Mouse (Mus musculus): Measurements from ENCODE around the gene Dhfr. TPM values are rescaled to one million over a fixed set of nuclear protein-coding genes. Genes with fewer than 3 reads are reported as not detected.
"Not testable (repeated sequence)": the region's sequence is repeated elsewhere in the genome, so short reads cannot be mapped to it uniquely, and the experiment has no call there.

Gene Dhfr
- polyA plus RNA-seq, 1 experiment from 2014 or later = 15.2 TPM

DNA sequence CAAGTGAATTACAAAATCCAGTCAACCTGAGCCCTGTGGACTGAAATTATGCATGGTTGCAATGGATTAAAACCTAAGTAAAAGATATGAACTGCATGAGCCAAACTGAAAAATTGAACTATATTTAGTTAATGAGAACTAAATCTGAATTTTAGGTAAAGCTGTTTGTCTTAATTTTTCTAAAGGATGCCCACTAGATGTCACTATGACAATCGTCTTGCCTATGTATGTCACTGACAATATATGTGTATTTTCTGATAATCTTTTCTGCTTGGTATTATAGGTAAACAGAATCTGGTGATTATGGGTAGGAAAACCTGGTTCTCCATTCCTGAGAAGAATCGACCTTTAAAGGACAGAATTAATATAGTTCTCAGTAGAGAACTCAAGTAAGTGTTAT is 3.1 kb downstream of the Dhfr start:
- Histone ChIP-seq H3K4me1 (ENCODE audit: control insufficient read depth, insufficient read depth, low read length) (peaks cover 6% of the 10 kb centered on the region), H3K9ac (ENCODE audit: low read depth, low read length) (no peak overlapping the region), H3K27ac (ENCODE audit: low read depth, low read length) (no peak overlapping the region), H3K9me3 (replicated peaks; ENCODE audit: control insufficient read depth, low read length) (no peaks in the 10 kb centered on the region), H3K4me2 (no peak overlapping the region), H3K36me3 (ENCODE audit: control insufficient read depth, insufficient read depth, low read length) (no peaks in the 10 kb centered on the region), H3K4me3 (ENCODE audit: low read depth, low read length) (no peak overlapping the region), H3K27me3 (ENCODE audit: control insufficient read depth, insufficient read depth, low read length) (no peaks in the 10 kb centered on the region)
- no peak for ATAC-seq (replicated peaks; ENCODE audit: insufficient number of reproducible peaks, low FRiP score, low TSS enrichment)
- WGBS (ENCODE audit: insufficient replicate concordance) = 56% methylated on average over 2 of the region's 2 CpGs

DNA sequence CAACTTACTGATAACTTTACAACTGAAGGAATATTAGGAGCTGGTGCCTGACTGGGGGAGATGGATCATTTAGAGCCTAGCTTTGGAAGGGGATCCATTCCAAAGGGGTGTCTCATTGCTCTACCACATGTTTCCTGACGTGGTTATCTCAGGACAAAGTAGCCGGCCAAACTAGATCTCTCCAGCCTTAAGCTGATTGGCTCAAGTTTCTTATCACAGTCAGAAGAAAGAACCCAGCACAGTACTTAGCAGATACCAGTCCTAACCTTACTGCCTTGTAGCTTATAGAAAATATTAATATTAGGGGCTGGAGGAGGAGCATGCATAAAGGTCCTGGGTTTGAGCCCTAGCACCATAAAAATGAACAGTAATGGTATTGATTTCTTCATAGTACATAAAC is 7.1 kb downstream of the Dhfr start:
- Histone ChIP-seq H3K9me3 (replicated peaks; ENCODE audit: control insufficient read depth, low read length) (no peaks in the 10 kb centered on the region), H3K4me3 (ENCODE audit: low read depth, low read length) (no peak overlapping the region), H3K9ac (ENCODE audit: low read depth, low read length) (no peak overlapping the region), H3K36me3 (ENCODE audit: control insufficient read depth, insufficient read depth, low read length) (no peaks in the 10 kb centered on the region), H3K27ac (ENCODE audit: low read depth, low read length) (no peak overlapping the region), H3K27me3 (ENCODE audit: control insufficient read depth, insufficient read depth, low read length) (no peaks in the 10 kb centered on the region), H3K4me1 (ENCODE audit: control insufficient read depth, insufficient read depth, low read length) (no peaks in the 10 kb centered on the region; the same call in 1 of the 2 replicates), H3K4me2 (no peak overlapping the region)
- no peak for ATAC-seq (replicated peaks; ENCODE audit: insufficient number of reproducible peaks, low FRiP score, low TSS enrichment)
- WGBS (ENCODE audit: insufficient replicate concordance) = 46% methylated on average over 2 of the region's 2 CpGs

DNA sequence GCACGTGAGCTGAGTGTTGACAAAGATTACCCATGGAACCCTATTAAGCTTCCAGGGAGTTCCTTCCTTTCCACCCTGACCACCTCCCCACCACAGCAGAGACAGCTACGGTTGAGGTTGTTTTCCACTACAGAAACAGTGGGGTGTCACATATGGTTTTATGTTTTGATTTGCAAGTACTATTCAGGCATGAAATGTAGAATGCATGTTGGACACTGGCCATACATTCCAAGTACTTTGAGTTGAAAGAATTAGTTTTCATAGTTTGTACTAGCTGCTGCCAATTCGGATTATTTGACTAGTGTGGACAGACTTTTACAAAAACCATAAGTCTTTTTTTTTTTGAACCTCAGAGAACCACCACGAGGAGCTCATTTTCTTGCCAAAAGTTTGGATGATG is 10.8 kb downstream of the Dhfr start:
- Histone ChIP-seq H3K4me1 (ENCODE audit: control insufficient read depth, insufficient read depth, low read length) (no peaks in the 10 kb centered on the region), H3K4me2 (no peak overlapping the region), H3K9me3 (replicated peaks; ENCODE audit: control insufficient read depth, low read length) (0 out of 2 replicates have a peak, but pooled peaks cover 2% of the 10 kb centered on the region), H3K27ac (ENCODE audit: low read depth, low read length) (no peak overlapping the region), H3K4me3 (ENCODE audit: low read depth, low read length) (no peak overlapping the region), H3K27me3 (ENCODE audit: control insufficient read depth, insufficient read depth, low read length) (no peaks in the 10 kb centered on the region), H3K36me3 (ENCODE audit: control insufficient read depth, insufficient read depth, low read length) (peaks cover 18% of the 10 kb centered on the region), H3K9ac (ENCODE audit: low read depth, low read length) (no peak overlapping the region)
- no peak for ATAC-seq (replicated peaks; ENCODE audit: insufficient number of reproducible peaks, low FRiP score, low TSS enrichment)
- WGBS (ENCODE audit: insufficient replicate concordance) = 86% methylated on average over 4 of the region's 4 CpGs

DNA sequence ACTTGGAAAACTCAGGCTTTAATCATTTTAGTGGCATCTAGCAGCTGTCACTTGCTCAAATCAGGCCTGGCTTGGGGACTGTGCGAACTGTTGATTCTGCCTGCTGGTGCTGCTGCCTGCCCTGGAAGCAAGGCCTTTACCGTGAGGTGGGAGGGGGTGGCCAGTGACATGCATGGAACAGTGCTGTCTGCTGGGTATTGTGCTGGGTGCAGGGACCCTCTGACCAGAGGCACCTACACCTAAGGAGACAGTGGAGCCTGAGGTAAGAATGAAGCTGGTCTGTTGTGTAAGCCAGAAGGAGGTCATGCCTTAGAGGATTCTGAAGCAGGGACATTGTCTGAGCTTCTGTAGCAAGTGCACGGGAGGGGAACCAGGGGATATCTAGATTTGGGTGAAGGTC is 16.3 kb downstream of the Dhfr start:
- 83% methylated on average over 3 of the region's 3 CpGs for WGBS (ENCODE audit: insufficient replicate concordance)
- 0 out of 2 replicates have a peak, but pooled peaks cover 2% of the 10 kb centered on the region for H3K9me3 ChIP-seq (replicated peaks; ENCODE audit: control insufficient read depth, low read length)
- no peaks in the 10 kb centered on the region for H3K4me1 ChIP-seq (ENCODE audit: control insufficient read depth, insufficient read depth, low read length)
- no peak for ATAC-seq (replicated peaks; ENCODE audit: insufficient number of reproducible peaks, low FRiP score, low TSS enrichment)
- no peak overlapping the region for H3K4me2 ChIP-seq
- H3K4me3 ChIP-seq (ENCODE audit: low read depth, low read length) = no peak overlapping the region
- no peaks in the 10 kb centered on the region for H3K27me3 ChIP-seq (ENCODE audit: control insufficient read depth, insufficient read depth, low read length)
- peaks cover 18% of the 10 kb centered on the region for H3K36me3 ChIP-seq (ENCODE audit: control insufficient read depth, insufficient read depth, low read length)
- H3K27ac ChIP-seq (ENCODE audit: low read depth, low read length) = no peak overlapping the region
- H3K9ac ChIP-seq (ENCODE audit: low read depth, low read length) = no peak overlapping the region

DNA sequence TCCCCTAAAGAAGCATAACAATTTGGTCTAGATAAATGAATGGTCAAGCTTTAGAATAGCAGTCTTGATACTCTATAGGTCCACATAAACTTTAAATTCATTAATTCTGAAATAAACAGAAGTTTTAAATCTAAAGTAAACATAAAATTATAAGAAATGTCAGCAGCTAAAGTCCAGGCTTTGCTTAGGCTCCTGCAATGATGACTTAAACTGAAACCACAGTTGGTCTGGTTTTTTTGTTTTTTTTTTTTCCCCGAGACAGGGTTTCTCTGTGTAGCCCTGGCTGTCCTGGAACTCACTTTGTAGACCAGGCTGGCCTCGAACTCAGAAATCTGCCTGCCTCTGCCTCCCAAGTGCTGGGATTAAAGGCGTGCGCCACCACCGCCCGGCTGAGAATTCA is 16.9 kb downstream of the Dhfr start:
- not testable (repeated sequence) for H3K9ac ChIP-seq (ENCODE audit: low read depth, low read length); H3K27me3 ChIP-seq (ENCODE audit: control insufficient read depth, insufficient read depth, low read length); ATAC-seq (replicated peaks; ENCODE audit: insufficient number of reproducible peaks, low FRiP score, low TSS enrichment); H3K9me3 ChIP-seq (replicated peaks; ENCODE audit: control insufficient read depth, low read length); H3K4me2 ChIP-seq; H3K4me3 ChIP-seq (ENCODE audit: low read depth, low read length); H3K4me1 ChIP-seq (ENCODE audit: control insufficient read depth, insufficient read depth, low read length); H3K27ac ChIP-seq (ENCODE audit: low read depth, low read length)
- peaks cover 18% of the 10 kb centered on the region for H3K36me3 ChIP-seq (ENCODE audit: control insufficient read depth, insufficient read depth, low read length)
- WGBS (ENCODE audit: insufficient replicate concordance) = 95% methylated on average over 6 of the region's 6 CpGs

DNA sequence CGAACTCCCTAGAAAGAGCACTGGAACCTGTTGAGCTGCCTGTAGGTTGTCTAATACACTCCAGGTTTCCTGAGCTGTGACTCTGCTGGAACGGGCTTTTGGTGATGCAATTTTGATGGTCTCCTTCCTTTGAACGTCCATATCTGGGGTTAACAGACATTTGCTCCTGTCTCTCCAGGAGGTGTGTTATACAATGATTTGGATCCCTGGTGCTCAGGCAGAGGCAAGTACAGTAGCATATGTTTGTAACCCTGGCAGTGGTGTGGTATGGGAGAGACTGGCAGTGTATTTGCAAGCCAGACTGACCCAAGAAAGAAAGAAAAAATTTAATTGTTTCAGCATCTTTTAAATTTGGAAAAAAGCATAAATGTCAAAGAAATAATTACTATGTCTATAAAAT is 32.8 kb downstream of the Dhfr start:
- no peak overlapping the region for H3K27ac ChIP-seq (ENCODE audit: low read depth, low read length)
- 65% methylated on average over 3 of the region's 3 CpGs for WGBS (ENCODE audit: insufficient replicate concordance)

DNA sequence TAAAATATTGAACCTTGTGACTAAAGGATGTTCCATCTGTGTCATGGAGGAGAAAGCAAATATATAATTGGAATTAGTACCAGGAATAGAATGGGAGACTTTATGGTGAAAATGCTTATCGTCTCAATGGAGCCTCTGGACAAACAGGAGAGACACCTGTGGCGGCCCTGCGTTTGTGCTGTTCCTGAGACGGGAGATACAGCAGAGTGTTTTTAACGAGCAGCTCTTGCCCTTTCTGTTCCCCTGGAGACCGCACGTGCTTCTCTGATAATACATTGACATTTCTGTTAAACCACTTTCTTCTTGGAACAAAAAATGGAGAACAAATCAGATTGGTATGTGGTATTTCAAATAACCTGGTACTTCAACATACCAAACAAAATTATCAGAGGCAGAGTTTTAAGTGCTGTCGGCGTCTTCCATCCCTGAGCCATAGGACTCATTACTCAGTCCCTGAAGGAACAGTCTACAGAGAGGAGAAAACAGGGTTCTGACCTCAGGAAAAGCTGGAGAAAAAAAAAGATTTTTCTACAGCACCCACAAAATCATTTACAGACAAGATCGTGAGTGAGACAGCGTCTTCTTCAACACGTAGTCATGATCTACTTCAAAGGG is 38.6 kb downstream of the Dhfr start:
- H3K9ac ChIP-seq (ENCODE audit: low read depth, low read length) = no peak overlapping the region
- H3K27ac ChIP-seq (ENCODE audit: low read depth, low read length) = no peak overlapping the region
- H3K4me1 ChIP-seq (ENCODE audit: control insufficient read depth, insufficient read depth, low read length) = no peaks in the 10 kb centered on the region
- no peak overlapping the region for H3K4me2 ChIP-seq
- no peaks in the 10 kb centered on the region for H3K36me3 ChIP-seq (ENCODE audit: control insufficient read depth, insufficient read depth, low read length)
- H3K27me3 ChIP-seq (ENCODE audit: control insufficient read depth, insufficient read depth, low read length) = no peaks in the 10 kb centered on the region
- no peak overlapping the region for H3K4me3 ChIP-seq (ENCODE audit: low read depth, low read length)
- 74% methylated on average over 12 of the region's 12 CpGs for WGBS (ENCODE audit: insufficient replicate concordance)
- no peak for ATAC-seq (replicated peaks; ENCODE audit: insufficient number of reproducible peaks, low FRiP score, low TSS enrichment)
- H3K9me3 ChIP-seq (replicated peaks; ENCODE audit: control insufficient read depth, low read length) = no peaks in the 10 kb centered on the region

More for the DNA sequence above, 32.8 kb downstream of the Dhfr start:
- H3K9ac ChIP-seq (ENCODE audit: low read depth, low read length) = no peak overlapping the region
- H3K36me3 ChIP-seq (ENCODE audit: control insufficient read depth, insufficient read depth, low read length) = no peaks in the 10 kb centered on the region
- no peak overlapping the region for H3K4me3 ChIP-seq (ENCODE audit: low read depth, low read length)
- H3K27me3 ChIP-seq (ENCODE audit: control insufficient read depth, insufficient read depth, low read length) = no peaks in the 10 kb centered on the region
- no peak overlapping the region for H3K4me2 ChIP-seq
- H3K4me1 ChIP-seq (ENCODE audit: control insufficient read depth, insufficient read depth, low read length) = no peaks in the 10 kb centered on the region
- no peak for ATAC-seq (replicated peaks; ENCODE audit: insufficient number of reproducible peaks, low FRiP score, low TSS enrichment)
- H3K9me3 ChIP-seq (replicated peaks; ENCODE audit: control insufficient read depth, low read length) = no peaks in the 10 kb centered on the region

DNA sequence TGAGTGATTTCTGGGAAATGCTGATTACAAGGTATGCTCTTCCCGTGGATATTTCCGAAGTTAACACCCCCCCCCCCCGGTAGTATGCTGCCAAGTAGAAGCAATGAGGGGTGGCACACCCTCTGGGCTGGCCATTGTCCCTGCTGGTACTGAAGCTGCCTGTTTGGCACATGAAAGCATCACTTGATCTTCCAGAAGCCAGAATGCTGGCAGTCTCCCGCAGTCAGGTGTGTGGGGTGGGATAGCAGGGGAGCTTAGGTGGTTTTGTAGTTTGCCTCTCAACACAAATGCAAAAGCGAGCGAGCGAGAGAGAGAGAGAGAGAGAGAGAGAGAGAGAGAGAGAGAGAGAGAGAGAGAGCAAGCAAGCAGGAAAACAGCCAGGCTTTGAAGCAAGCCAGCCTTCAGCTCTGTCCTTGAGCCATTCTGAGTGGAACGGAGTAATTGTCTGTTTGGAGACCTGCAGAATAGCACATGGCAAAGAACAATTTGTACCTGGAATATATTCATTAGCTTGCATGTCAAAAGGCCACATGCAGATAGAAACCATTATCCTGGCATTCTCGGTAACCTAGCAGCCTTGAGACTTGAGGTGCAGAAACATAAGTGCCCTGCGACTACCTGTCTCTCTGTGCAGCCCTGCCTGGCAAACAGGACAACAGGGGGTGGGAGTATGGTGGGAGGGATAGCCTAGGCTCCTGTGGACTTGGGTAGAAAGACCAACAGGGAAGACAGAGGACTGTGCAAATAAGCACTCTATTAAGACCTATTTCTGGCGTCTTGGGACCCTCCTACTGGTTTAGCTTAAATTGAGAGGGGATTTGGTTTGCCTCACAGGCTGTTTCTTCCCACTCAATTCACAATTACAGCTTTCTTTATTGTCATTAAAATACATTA is 44.2 kb downstream of the Dhfr start:
- no peak for ATAC-seq (replicated peaks; ENCODE audit: insufficient number of reproducible peaks, low FRiP score, low TSS enrichment)

More for the DNA sequence above, 44.2 kb downstream of the Dhfr start:
- Histone ChIP-seq H3K9me3 (replicated peaks; ENCODE audit: control insufficient read depth, low read length) (no peaks in the 10 kb centered on the region), H3K36me3 (ENCODE audit: control insufficient read depth, insufficient read depth, low read length) (no peaks in the 10 kb centered on the region), H3K4me2 (no peak overlapping the region), H3K4me3 (ENCODE audit: low read depth, low read length) (no peak overlapping the region), H3K4me1 (ENCODE audit: control insufficient read depth, insufficient read depth, low read length) (no peaks in the 10 kb centered on the region), H3K27me3 (ENCODE audit: control insufficient read depth, insufficient read depth, low read length) (no peaks in the 10 kb centered on the region), H3K27ac (ENCODE audit: low read depth, low read length) (no peak overlapping the region), H3K9ac (ENCODE audit: low read depth, low read length) (no peak overlapping the region)
- 69% methylated on average over 11 of the region's 11 CpGs for WGBS (ENCODE audit: insufficient replicate concordance)

All from heart, embryonic 11.5 days (tissue).